Mouse (Mus musculus): Measurements from ENCODE around the gene Dgkg.

The Dgkg gene

DNA sequence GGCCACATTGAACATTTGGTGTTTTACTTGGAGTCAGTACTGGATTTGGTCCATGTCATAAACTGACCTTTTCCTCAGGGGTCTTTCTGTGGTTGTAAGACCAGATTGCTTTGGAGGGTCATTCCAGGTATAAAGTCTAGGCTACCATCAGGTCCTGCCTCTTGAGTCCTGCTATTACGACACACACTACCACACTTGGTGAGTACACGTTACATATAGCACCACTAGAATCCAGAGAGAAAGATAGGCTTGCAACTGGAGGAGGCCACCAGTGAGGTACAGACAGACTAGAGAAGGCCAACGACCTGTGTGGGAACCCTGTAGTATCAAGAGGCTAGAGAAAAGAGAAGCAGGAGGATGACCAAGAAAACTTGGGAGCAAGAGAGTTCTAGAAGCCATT is 157.6 kb downstream of the Dgkg start:
- no peak for DNase-seq (ENCODE audit: low spot score in 2 of 2)

DNA sequence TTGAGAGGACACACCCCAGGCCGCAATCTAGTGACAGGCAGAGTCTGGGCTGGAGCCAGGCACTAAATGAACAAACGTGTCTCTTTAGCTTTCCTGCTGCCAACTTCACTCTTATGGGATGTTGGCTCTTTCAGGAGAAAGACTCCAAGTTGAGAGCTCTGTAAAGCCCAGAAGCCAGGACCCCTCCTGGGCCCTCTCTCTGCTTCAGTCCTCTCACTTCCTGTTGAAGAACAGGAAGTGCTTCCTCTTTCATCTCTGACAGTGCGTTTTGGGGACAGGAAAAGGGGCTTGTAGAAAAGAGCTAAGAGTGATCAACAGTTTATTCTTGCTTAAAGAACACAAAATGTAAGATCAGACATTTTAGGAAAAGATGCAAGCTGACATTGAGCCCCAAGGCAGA is 159.0 kb downstream of the Dgkg start:
- no peak for DNase-seq (ENCODE audit: low spot score in 2 of 2)

DNA sequence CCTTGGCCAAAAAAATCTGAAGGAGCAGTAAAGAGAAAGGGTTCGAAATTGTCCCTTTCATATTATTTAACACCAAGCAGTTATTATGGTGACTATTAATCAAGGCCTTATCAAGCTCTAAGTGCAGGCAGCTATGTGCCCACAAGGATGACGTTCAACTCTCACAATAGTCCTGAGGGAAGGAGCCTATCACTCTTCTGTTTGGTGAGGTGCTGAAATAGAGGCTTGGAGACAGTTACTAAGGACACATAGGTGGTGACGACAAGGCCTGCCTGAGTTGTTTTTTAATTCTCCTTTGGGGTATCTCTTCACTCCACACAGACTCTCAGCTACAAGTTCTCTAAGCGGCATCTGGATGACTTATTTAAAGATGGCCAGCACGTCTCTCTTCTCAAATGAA is 161.8 kb downstream of the Dgkg start:
- no peak for DNase-seq (ENCODE audit: low spot score in 2 of 2)

DNA sequence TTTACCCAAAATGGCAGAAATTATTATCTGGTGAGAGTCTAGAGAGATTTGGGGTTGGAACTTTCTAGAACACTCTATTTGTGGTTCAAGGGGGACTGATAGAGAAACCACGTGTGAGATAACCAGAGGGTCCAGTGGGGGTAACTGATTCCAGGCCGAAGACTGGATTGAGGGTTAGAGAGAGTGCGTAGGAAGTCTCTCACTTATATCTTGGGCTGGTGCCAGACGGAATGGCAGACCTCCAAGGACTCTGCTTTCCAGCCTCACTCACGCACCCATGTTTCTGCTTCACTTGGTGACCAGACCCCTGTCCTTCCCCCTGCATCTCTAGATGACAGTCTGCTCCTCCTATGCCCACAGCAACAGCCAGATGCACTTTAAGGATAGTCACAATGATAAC is 162.2 kb downstream of the Dgkg start:
- no peak for DNase-seq (ENCODE audit: low spot score in 2 of 2)

DNA sequence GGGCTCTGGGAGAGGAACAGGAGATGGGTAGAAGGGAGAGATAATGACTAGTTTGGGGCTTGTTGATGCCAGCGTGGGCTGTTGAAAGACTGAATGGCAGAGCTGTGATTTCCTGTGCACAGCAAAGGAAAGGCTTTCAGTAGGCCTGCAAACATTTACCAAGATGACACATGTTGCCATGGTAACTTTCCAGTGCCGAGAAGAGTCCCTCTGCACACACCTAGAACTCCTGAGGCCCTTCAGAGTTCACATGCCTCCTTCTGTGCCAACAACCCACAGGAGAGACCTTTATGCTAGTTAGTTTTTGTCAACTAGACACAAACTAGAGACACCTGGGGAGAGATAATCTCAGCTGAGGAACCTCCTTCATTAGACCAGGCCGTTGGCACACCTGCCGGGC is 163.6 kb downstream of the Dgkg start:
- no peak for DNase-seq (ENCODE audit: low spot score in 2 of 2)

DNA sequence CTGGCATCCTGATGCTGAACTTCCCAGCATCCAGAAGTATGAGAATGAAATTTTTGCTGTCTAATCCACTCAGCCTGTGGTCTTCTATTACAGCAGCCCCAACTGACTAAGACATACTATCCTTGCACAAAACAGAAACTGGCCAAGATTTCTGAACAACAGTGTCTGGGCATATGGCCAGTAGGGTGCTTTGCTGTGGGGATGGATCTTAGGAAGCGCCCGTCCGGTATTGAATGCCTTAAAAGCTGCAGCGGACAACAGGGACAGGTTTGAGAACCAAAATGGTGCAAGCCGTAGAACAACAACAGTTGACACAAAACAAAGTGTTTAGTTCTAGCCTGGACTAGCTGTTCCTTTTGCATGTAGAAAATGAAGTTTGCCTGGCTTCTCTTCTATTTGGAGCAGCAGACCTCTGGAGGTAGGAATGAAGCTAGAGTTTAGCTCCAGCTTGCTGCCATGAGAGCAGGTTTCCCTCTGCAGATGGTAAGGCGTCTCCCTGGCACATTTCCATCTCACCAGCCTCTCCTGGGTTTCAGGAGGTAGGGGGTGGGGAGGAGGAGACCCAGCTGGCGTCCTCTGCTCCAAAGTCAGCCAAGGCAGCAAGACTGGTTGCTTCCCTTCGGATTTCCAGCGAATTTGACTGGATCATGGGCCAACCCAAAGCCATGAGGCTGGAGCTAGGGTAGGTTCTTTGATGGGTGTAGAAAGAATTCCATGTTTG is 165.4 kb downstream of the Dgkg start:
- DNase-seq (ENCODE audit: low spot score in 2 of 2), result peak in 1 of 2 experiments; percentile 17

DNA sequence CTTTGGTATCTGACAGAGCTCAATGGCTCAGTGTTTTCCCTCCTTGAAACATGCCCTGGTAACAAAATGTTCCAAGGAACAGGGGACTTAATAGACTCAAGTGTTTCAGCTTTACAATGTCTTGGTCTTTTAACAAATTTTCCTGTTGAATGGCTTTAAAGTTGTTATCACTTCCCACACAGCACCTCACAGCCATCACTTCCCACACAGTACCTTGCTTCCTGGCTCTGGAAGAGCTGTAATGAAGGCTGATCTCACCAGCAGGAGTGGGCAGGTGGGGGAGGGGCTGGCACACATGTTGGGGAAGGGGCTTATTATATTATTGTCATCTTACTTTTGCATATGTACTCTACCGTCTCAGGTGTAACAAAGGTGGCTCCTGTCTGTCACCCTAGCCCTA is 173.1 kb downstream of the Dgkg start:
- no peak for DNase-seq (ENCODE audit: low spot score in 2 of 2)

DNA sequence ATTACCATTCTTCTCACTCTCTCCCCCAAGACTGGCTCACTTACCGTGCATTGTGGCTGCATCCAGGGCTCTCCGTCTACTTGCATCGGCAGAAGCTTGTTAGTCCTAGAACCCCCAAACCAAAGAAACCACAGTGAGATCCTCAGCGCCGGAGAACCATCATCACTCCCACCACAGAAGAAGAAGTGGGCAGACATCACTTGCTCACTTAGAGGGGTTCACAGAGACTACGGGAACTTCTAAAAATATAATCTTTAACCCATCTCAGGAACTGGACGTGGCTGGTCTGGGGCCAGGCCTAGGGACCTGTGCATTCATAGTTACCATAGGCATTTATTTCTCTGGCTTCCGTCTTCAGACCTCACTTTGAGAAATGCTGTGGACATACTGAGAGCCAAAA is 177.7 kb downstream of the Dgkg start:
- no peak for DNase-seq (ENCODE audit: low spot score in 2 of 2)

DNA sequence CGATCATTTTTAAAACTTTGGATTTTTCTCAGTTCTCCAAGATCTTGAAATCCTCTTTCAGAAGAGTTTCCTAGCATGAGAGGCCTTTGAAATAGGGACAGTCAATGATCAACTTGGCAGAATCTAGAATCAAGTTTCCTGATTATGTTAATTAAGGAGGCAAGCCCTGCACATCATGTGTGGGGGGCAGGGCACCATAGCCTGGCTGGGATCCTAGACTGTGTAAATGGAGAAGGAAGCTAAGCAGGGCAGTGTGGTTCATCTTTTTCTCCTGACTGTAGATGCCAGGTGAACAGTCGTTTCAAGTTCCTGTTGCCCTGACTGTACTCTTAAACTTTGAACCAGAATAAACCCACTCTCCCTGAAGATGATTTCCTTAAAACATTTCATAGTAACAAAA is 185.3 kb downstream of the Dgkg start:
- no peak for DNase-seq (ENCODE audit: low spot score in 2 of 2)

DNA sequence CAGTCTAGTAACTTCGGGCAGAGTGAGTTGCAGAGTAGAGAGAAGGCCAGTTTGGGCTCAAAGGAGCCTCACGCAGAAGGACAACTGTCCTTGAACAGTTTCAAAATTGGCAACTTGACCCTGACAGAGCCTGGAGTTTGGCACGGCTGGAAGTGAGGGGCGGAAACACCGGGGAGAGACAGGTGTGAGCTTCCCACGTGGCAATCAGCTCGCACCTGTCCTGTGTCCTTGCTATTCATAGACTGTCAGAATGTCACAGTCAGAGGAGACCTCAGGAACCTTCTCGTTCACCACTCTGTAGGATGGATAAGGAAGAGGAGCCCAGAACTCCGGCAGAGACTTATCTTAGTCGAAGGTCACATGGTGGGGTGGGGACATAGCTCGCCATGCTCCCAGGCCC is 187.6 kb downstream of the Dgkg start:
- DNase-seq (ENCODE audit: low spot score in 2 of 2), result no peak

DNA sequence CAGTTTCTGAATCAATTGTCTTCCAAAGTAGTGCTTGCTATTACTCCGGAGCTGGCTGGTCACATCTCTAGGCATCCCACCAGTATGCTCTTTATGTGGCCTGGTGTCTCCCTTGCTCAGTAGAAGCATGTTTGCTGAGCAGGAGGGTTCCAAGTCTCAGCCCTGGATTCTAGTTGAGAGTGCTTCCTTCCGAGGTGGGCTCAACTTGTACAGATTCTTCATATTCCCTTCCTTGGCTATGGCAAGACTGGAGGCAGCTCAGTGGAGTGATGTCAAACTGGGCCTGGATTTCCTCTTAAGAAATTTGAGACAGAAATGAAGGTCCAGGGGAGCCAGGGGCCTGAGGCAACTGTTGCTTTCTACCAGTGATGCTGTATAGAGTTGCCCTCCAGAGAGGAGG is 189.9 kb downstream of the Dgkg start:
- DNase-seq (ENCODE audit: low spot score in 2 of 2), result no peak

DNA sequence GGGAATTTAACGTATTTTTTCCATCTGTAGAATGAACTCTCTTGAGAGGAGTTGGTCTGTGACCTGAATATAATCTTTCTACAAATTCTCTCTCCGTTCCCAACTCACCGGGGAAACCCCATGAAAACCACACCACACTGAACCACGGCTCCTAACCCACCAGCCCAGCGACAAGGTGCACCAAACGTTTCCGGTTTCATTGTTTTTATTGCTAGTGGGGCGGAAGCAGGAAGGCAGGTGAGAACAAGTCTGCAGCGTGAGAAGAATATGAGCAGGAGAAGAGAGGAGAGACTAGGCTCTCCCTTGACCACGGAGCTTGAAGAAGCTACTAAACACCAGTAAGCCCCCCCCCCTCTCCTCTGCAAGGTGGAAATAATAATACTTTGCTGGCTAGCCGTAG is 190.6 kb downstream of the Dgkg start:
- no peak for DNase-seq (ENCODE audit: low spot score in 2 of 2)

DNA sequence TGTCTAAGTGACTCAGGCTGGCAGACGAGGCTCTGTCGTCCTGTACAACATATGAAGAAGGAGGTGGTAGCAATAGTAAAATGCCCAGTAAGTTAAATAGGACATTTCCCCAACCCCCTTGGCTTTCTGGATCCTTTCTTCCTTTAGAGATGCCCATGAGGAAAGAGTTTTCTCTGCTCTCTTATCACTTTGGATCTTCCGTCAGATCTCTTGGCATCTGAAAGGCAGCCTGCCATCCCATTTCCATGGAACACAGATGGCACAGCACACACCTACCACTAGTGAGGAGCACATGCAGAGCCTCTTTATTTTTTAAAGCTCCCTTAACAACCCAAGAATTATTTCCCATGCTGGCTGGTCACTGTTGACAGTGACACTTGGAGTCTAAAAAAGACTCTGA is 194.8 kb downstream of the Dgkg start:
- DNase-seq (ENCODE audit: low spot score in 2 of 2), result no peak

DNA sequence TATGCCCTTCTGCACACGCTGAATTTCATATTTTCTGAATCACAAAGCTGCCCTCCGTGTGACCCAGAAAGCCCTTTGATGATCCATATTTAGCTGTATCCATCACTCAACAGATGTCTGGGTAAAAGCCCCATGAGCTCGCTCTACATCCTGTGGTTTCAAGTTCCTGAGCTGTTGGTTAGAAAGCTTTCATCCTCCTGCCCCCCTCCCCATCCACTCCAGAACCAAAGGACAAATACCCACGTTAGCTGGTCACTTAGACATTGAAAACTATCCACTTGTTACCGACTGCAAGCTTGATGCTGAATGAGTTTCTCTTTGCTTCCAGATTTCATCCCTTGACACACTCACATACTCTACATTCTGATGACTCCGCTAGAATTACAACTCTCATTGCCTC is 195.3 kb downstream of the Dgkg start:
- DNase-seq (ENCODE audit: low spot score in 2 of 2), result no peak

DNA sequence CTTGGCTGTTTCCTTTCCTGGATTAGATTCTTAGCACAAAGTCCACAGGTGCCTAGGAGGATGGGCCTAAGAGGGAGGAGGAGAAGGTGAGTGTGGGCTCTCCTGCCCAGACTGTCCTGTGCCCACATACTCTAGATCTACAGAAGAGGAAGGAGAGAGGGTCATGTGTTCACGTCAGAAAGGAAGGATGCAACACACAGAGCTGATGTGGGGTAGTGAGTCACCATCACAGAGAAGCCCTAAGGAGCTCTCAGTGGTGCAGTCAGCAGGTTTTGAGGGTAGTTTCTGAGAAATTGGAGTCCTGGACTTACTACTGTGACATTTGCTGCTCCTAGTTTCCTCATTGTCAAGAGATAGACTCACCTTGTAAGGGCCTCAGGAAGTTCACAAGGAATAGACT is 196.1 kb downstream of the Dgkg start:
- DNase-seq (ENCODE audit: low spot score in 2 of 2), result no peak

DNA sequence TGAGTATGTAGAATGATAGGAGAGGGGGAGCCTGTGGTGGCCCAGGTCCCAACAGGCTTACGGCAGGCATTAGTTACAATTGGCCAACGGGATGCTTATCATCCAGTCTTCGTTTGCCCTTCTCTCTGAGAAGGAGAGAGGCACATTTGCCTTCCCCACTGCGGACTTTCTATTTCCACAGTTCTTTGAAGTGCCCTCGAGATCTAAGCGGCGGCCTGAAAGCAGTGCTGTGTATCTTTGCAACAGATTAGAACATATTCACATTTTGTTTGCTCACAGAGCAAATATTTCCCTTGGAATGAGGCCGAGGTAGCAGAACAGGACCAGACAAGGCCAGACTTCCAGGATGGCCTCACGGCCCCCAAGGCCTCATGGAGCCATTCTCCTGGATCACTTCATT is 204.9 kb downstream of the Dgkg start:
- DNase-seq (ENCODE audit: low spot score in 2 of 2), result no peak

DNA sequence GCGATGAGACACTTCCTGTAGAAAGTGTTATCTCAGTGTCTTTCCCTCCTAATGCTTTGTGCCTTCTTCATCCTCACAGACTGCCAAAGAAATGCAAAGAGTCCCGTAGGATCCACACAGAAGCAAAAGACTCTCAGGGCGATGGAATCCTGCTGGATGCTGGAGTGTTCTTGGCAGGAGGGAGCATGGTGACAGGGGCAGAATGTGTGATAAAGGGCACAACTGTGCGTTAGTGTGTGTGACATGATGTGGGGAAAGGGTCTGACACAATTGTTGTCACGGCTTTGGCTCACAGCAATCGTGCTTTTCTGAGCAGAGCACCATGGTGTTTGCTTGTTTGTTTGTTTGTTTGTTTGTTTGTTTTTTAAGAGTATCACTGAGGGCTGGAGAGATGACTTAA is 208.9 kb downstream of the Dgkg start:
- no peak for DNase-seq (ENCODE audit: low spot score in 2 of 2)

DNA sequence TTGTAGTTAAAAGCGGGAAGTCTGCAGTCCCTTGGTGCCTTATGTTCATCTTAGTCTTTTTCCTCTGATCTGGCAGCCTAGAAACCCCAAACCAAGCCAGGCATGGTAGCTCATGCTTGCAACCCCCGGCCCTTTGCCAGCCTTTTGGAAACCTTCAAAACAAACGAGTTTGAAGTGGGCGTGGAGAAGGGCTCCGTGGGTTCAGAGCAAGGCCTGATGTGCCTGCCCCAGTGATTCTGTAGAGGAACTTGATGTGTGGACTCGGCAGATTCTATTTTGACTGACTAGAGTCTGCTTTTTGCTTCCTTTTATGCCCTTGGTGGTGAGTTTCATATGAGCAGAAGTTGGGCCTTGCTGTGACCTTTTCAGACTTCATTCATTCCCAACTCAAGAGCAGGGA is 212.2 kb downstream of the Dgkg start:
- DNase-seq (ENCODE audit: low spot score in 2 of 2), result no peak

DNA sequence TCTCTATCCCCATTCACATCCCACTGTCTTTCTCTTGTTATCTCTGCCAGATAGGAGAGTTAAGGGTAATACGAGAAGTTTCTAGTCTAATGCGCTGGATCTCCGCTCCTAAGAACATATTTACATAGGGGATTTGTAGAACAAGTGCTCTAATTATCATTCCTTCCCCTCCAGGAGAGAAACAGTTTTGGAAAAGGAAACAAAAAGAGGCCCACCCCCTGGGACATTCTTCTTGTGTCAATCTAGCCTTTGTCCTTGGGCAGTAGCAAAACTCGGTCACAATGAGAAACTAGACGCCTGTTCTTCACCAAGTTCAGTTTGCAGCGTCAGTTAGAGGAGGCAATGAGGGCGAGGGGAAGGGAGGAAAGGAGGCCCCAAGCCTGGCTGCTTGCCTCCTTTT is 214.8 kb downstream of the Dgkg start:
- DNase-seq (ENCODE audit: low spot score in 2 of 2), result no peak

DNA sequence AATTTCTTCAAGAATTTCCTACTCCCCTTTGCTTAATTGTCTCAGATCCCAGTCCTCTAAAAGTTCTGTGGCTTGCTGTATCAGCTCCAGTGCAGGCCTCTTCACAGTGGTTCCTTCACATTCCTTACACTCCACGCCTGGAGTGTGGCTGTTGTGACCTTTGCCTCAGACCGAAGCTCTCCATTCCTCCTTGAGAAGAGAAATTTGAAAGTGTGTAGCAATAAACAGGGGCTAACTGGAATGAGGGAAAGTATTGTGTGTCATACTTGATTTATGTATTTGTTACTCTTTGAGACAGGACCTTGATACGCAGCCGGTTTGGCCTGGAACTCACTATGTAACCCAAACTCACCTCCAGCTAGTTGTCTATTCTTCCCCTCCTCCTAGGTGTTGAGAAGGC is 215.7 kb downstream of the Dgkg start:
- DNase-seq (ENCODE audit: low spot score in 2 of 2), result no peak

DNA sequence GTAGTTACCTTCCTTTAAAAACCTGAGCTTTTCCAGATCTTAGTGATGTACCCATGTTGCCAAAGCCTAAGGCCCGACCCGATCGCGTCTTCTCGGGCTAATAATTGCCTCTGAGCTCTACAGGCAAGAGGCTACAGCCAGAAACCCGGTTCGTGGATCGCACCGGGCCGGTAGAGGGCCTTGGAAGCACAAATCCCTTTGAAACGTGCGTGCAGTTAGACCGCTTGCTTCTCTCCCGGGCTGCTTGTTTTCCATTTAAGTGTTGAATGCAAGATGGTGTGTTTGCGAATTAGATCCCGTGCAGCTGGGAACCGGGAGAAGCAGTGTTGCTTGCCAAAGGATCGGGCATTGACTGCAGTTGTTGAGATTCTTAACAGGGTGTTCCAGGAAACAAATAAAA is 216.8 kb downstream of the Dgkg start:
- peak; percentile 37 to 54 for DNase-seq (ENCODE audit: low spot score in 2 of 2)

DNA sequence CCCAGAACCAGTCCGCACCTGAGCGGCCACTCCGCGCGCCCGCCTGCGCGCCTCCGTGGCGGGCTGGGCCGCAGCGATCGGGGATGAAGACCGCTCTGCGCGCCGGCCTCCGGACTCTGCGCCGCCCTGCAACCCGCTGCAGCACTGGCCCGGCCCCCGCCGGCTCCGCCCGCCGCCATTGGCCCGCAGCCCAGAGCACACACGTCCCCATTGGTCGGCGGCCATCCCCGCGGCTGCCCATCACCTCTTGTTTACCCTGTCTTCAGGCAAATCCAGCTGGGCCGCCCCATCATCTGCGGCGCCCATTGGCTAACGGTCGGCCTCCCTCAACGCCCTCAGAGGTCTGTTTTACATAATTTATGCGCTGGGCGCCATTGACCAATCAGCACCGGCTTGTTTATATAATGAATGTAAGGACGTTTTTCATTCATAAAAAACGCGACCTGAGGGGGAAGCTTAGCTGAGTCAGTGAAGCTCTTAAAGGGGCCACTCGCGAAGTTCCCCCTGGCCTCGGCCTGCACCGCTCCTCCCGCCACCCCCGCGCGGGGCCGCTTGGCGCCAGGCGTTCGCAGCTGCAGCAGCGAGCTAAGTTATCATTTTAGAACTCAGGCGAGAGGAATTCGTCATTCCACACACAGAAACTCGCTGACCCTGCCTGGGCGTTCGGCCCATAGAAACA is 217.4 kb downstream of the Dgkg start, which contains the start of gene Etv5:
TSS of gene Etv5 (minus strand) at position 221 of the 679 bp plus-strand sequence.
- DNase-seq (ENCODE audit: low spot score in 2 of 2), result peak; percentile 99 to 100

DNA sequence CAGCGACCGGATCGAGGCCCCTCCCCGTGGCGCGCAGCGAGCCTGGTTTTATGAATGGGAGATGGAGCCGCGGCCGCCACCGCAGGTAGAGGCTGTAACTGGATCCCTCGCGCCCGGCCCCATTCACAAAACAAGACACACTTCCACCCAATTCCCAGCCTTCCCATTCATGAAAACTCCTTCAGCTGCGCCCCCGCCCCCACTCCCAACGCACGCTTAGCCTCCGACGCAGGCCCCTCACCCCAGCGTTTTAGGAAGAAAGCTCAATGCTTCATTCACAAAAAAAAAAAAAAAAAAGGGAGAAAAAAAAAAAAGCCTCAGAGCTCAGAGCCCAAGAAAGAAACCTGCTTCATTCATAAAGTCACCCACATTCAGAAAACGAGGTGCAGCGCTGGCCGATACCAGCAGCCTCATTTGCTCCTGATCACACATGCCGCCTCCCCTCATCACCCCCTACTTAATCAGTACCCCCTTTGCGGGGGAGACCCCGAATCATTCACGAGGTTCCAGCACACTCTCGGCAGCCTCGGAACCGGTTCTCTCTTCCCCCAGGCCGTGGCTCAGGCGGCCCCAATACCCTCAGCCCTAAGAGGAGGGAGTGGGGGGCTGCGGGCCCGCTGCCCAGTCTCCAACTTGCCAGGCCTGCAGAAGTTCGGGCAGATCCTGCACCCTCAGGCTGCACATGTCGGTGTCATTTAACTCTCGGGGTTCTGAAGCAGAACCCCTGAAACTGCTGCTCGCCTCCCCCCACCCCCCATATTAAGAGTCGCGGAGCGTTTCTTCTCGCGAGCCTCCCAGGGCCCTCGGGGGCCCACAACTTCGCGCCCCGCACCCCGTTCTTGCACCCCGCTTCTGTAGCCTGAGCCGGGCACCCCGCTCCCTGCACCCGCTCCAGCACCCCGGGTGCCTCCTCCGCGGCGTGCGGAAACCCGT is 218.3 kb downstream of the Dgkg start:
- DNase-seq (ENCODE audit: low spot score in 2 of 2), result peak; percentile 68 to 69

All from frontal cortex, postnatal 14 days (tissue).